Mouse (Mus musculus) layer of hippocampus, adult 9-11 months (tissue): ENCODE data around the gene Stxbp2.

Experiments
- DNase-seq: peaks from one replicate; pipeline ENCODE4 v3.0.0; 2022

Gene Stxbp2

GRCm38 (mm10) chr8:3683408-3684176 lies 52.8 kb downstream of the Stxbp2 start:
- no peak for DNase-seq

- no peak for DNase-seq
Measured at GRCm38 (mm10) chr8:3684530-3684929, 53.8 kb downstream of the Stxbp2 start.

GRCm38 (mm10) chr8:3685422-3685821 lies 54.7 kb downstream of the Stxbp2 start:
- no peak for DNase-seq

GRCm38 (mm10) chr8:3687537-3687936 lies 56.8 kb downstream of the Stxbp2 start:
- no peak for DNase-seq

- DNase-seq, result no peak
Measured at GRCm38 (mm10) chr8:3690774-3691173, 60.0 kb downstream of the Stxbp2 start.
